Mouse (Mus musculus): ENCODE measurements around the gene Sowahd. TPM values are rescaled to one million over a fixed set of nuclear protein-coding genes. Genes with fewer than 3 reads are reported as not detected.

Sowahd gene
- polyA plus RNA-seq, 2 experiments from 2014 or later, result not detected

DNA sequence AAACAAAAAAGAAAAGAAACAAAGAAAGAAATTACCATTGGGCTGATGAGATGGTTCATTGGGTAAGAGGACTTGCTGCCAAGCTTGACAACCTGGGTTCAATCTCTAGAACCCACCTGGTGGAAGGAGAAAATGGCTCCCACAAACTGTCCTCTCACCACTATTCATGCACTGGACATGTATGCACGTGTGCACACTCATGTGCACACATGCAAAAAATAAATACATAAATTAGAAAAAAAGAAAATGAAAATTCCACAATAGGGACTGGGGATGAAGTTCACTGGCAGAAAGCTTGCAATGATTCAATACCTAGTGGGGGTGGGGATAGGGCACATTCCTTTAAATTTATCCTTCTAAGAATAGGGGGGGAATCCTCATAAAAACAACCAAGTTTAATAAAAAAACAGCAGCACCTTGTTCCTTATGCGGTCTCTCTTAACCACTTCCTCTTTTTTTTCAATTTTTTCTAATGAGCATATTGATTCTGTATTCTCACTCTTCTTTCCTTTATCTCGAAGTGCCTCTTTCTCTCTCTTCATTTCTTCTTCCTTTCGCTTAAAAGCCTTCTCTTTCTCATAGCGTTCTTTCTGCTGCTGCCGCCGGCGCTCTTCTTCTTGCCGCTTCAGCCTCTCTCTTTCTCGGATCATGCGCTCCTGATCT is 46.6 kb downstream of the Sowahd start:
- peak; percentile 35 for ATAC-seq

DNA sequence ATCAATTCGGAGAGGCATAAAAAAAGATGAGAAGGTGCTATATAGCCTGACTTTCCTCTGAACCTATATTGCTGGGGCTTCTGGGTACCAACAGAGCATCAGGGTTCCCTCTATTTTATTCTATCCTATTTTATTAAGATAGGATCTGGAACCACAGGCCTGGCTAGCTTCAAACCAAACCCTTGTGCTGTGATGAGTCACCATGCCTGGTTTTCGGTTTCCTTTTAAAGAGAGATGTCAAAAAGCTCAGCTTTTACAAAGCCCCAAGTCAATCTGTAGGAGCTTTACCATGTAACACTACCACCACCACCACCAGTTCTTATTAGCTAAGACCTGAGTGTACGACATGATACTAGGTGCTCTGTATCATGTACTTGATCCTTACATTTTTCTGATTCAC is 50.0 kb downstream of the Sowahd start:
- ATAC-seq, result no peak

Other genes with a start within 250 kb of the Sowahd start
- 100 to 1,000 TPM; 110 to 131 TPM for gene Ube2a, start 174.9 kb upstream of the Sowahd start, polyA plus RNA-seq (2017; shearing (Covaris generic))
- gene C330007P06Rik, start 174.7 kb upstream of the Sowahd start, polyA plus RNA-seq (2017; shearing (Covaris generic)), result 10 to 100 TPM; 26.8 to 28.7 TPM
- gene Nkrf, start 145.9 kb upstream of the Sowahd start, polyA plus RNA-seq (2017; shearing (Covaris generic)), result 1 to 10 TPM; 2.0 TPM
- gene Sept6, start 57.1 kb upstream of the Sowahd start, polyA plus RNA-seq (2017; shearing (Covaris generic)), result 100 to 1,000 TPM; 150 to 159 TPM
- 1,000 to 10,000 TPM in 1 of 2 experiments, 100 to 1,000 TPM in 1; 487 to 1,066 TPM for gene Rpl39, start 36.6 kb downstream of the Sowahd start, polyA plus RNA-seq (2017; shearing (Covaris generic))
- 10 to 100 TPM; 34.4 to 38.5 TPM for gene Upf3b, start 61.5 kb downstream of the Sowahd start, polyA plus RNA-seq (2017; shearing (Covaris generic))
- 10 to 100 TPM; 23.9 to 29.3 TPM for gene Nkap, start 78.0 kb downstream of the Sowahd start, polyA plus RNA-seq (2017; shearing (Covaris generic))
- under 1 TPM in 1 of 2 experiments, not detected in 1; 0.30 TPM for gene Akap14, start 120.0 kb downstream of the Sowahd start, polyA plus RNA-seq (2017; shearing (Covaris generic))
- 100 to 1,000 TPM; 210 to 310 TPM for gene Ndufa1, start 142.3 kb downstream of the Sowahd start, polyA plus RNA-seq (2017; shearing (Covaris generic))
- gene Rnf113a1, start 142.4 kb downstream of the Sowahd start, polyA plus RNA-seq (2017; shearing (Covaris generic)), result 10 to 100 TPM; 14.2 to 14.8 TPM
- not detected for gene Gm9, start 162.2 kb downstream of the Sowahd start, polyA plus RNA-seq (2017; shearing (Covaris generic))
- under 1 TPM in 1 of 2 experiments, not detected in 1; 0.38 TPM for gene Rhox1, start 173.4 kb downstream of the Sowahd start, polyA plus RNA-seq (2017; shearing (Covaris generic))
- gene Rhox2a, start 196.1 kb downstream of the Sowahd start, polyA plus RNA-seq (2017; shearing (Covaris generic)), result not detected
- not detected for gene Rhox3a, start 201.1 kb downstream of the Sowahd start, polyA plus RNA-seq (2017; shearing (Covaris generic))
- under 1 TPM in 1 of 2 experiments, not detected in 1; 0.33 TPM for gene Rhox4a, start 216.5 kb downstream of the Sowahd start, polyA plus RNA-seq (2017; shearing (Covaris generic))

All from CD4-positive, CD25-positive, alpha-beta regulatory T cell, adult 4 months (primary cell).